In the genomic region with DNA sequence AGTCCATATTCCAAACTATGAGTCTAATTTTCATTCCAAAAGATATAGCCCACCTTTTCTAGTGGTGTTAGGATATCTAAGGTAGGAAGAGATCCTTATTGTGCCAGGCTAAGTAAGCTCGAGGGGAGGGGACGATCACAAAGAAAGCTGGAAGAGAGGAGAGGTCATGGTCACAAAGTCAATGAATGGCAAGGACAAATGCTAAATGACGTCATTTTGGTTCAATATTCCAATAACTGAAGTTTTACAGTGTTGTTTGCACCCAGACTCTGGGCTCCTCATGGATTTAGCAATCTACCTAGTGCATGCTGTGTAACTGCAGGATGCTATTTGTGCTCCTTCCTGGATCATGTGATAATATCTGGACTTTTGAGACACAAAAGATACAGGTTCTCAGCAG, we compare ENCODE assay signal across 10 mouse cellular contexts. TPM values are rescaled to one million over a fixed set of nuclear protein-coding genes. Genes with fewer than 3 reads are reported as not detected.
DNase-seq lines count a peak whose midpoint lies in the region; ATAC-seq and TF ChIP-seq lines count a peak whose summit lies in the region.
"Had no signal": no experiment of that assay in that cellular context is flagged by ENCODE, and none has a peak within 500 bp of the region (broad histone marks: within the 10 kb centered on the region; RNA-seq: fewer than 3 reads in every experiment).

No protein-coding gene starts in this region.

- peak overlapping the region; percentile 97; the same call in 1 of the 2 replicates for H3K4me2 ChIP-seq in forebrain, embryonic 11.5 days (ENCODE audit: low read depth, low read length, severe bottlenecking)
- peak overlapping the region; percentile 92 for H3K4me2 ChIP-seq in hindbrain, embryonic 16.5 days (ENCODE audit: low read length)
- peak overlapping the region; percentile 79 for H3K4me2 ChIP-seq in midbrain, postnatal 0 days (ENCODE audit: low read depth, low read length, poor library complexity, severe bottlenecking)

- no peak for DNase-seq in layer of hippocampus, adult 2 months (ENCODE audit: low spot score in 2 of 2)
- no peak for DNase-seq in layer of hippocampus, adult 18-20 months (ENCODE audit: low spot score in 2 of 2)
- no peak for DNase-seq in forebrain, embryonic 11.5 days (ENCODE audit: low spot score)
- no peak for DNase-seq in midbrain, postnatal 0 days (ENCODE audit: low spot score)
- no peak for DNase-seq in urinary bladder, adult 18-20 months (ENCODE audit: low spot score in 2 of 2)
- no peak for DNase-seq in kidney, postnatal 25 days
- DNase-seq in cerebellum, adult 9-11 months: no peak
- DNase-seq: adrenal gland, adult 2 months; cerebellum, adult 11-12 months had no signal

- H3K4me1 ChIP-seq in forebrain, embryonic 11.5 days (replicated peaks; ENCODE audit: control insufficient read depth, insufficient read depth, low read length): peaks cover 5% of the 10 kb centered on the region
- peaks cover 19% of the 10 kb centered on the region for H3K4me1 ChIP-seq in hindbrain, embryonic 16.5 days (ENCODE audit: control insufficient read depth, insufficient read depth, low read depth, low read length)
- H3K4me1 ChIP-seq in midbrain, postnatal 0 days (ENCODE audit: insufficient read depth, low read length): peaks cover 6% of the 10 kb centered on the region; the same call in 1 of the 2 replicates

- no peak for ATAC-seq in forebrain, embryonic 11.5 days (replicated peaks; ENCODE audit: low FRiP score)
- no peak for ATAC-seq in hindbrain, embryonic 16.5 days
- ATAC-seq in midbrain, postnatal 0 days (ENCODE audit: low FRiP score): no peak

- peak overlapping the region; percentile 93; the same call in 1 of the 2 replicates for H3K4me3 ChIP-seq in layer of hippocampus, adult 2 months
- H3K4me3 ChIP-seq in forebrain, embryonic 11.5 days (ENCODE audit: low read depth, low read length): no peak overlapping the region
- no peak overlapping the region for H3K4me3 ChIP-seq in hindbrain, embryonic 16.5 days (ENCODE audit: low read length)
- H3K4me3 ChIP-seq in midbrain, postnatal 0 days (ENCODE audit: low read depth, low read length): peak overlapping the region; percentile 89; the same call in 1 of the 2 replicates

- H3K36me3 ChIP-seq in forebrain, embryonic 11.5 days (ENCODE audit: control insufficient read depth, insufficient read depth, low read length): no peaks in the 10 kb centered on the region
- H3K36me3 ChIP-seq in hindbrain, embryonic 16.5 days (ENCODE audit: control insufficient read depth, insufficient read depth, low read length): no peaks in the 10 kb centered on the region
- H3K36me3 ChIP-seq in midbrain, postnatal 0 days (ENCODE audit: insufficient read depth, low read length): no peaks in the 10 kb centered on the region

- 66% methylated on average over 3 of the region's 3 CpGs for WGBS in forebrain, embryonic 11.5 days
- WGBS in hindbrain, embryonic 16.5 days: 36% methylated on average over 3 of the region's 3 CpGs
- 46% methylated on average over 3 of the region's 3 CpGs for WGBS in midbrain, postnatal 0 days

- TF ChIP-seq CTCF in layer of hippocampus, adult 2 months (conservative IDR thresholded peaks at IDR 0.05): no peak
- TF ChIP-seq CTCF in midbrain, postnatal 0 days (IDR thresholded peaks at IDR 0.05): no peak

- no peaks in the 10 kb centered on the region for H3K9me3 ChIP-seq in forebrain, embryonic 11.5 days (ENCODE audit: control insufficient read depth, low read length)
- H3K9me3 ChIP-seq in hindbrain, embryonic 16.5 days (ENCODE audit: control insufficient read depth, low read length): no peaks in the 10 kb centered on the region
- H3K9me3 ChIP-seq in midbrain, postnatal 0 days (ENCODE audit: low read length): no peaks in the 10 kb centered on the region

- H3K27ac ChIP-seq in layer of hippocampus, adult 2 months: peak overlapping the region; percentile 100
- H3K27ac ChIP-seq in forebrain, embryonic 11.5 days (ENCODE audit: low read depth, low read length): no peak overlapping the region
- peak overlapping the region; percentile 99 for H3K27ac ChIP-seq in hindbrain, embryonic 16.5 days (ENCODE audit: low read depth, low read length)
- peak overlapping the region; percentile 99; the same call in 1 of the 2 replicates for H3K27ac ChIP-seq in midbrain, postnatal 0 days (ENCODE audit: low read depth, low read length)

- no peaks in the 10 kb centered on the region; the same call in 1 of the 2 replicates for H3K27me3 ChIP-seq in forebrain, embryonic 11.5 days (ENCODE audit: control insufficient read depth, insufficient read depth, low read length)
- no peaks in the 10 kb centered on the region; the same call in 1 of the 2 replicates for H3K27me3 ChIP-seq in hindbrain, embryonic 16.5 days (replicated peaks; ENCODE audit: control insufficient read depth, insufficient read depth, low read length)
- no peaks in the 10 kb centered on the region for H3K27me3 ChIP-seq in midbrain, postnatal 0 days (ENCODE audit: insufficient read depth, low read length)

- no peak overlapping the region for H3K9ac ChIP-seq in forebrain, embryonic 11.5 days (ENCODE audit: low read length)
- no peak overlapping the region for H3K9ac ChIP-seq in hindbrain, embryonic 16.5 days (ENCODE audit: low read depth, low read length)
- H3K9ac ChIP-seq in midbrain, postnatal 0 days (replicated peaks; ENCODE audit: low read length, poor library complexity, severe bottlenecking): 0 out of 2 replicates have a peak overlapping the region, but pooled peaks have one; percentile 79

RNA-seq across cellular contexts. Expression of a gene that starts 1.2 kb away (rescaled TPM):
- 10 to 100 TPM; 74.7 to 82.1 TPM for total RNA-seq in layer of hippocampus, adult 2 months (2021)
- 10 to 100 TPM; 66.1 to 67.7 TPM for total RNA-seq in layer of hippocampus, adult 18-20 months (2021)
- 18.5 and 18.8 TPM in 2 replicates for polyA plus RNA-seq in forebrain, embryonic 11.5 days (2014; fragmentation: Nextera tagmentation; extraction: Ambion mirVana)
- polyA plus RNA-seq in hindbrain, embryonic 16.5 days (2015; fragmentation: Nextera tagmentation; extraction: Ambion mirVana): 18.9 and 21.4 TPM in 2 replicates
- total RNA-seq in midbrain, postnatal 0 days (2014; rRNA removed): 78.4 and 79.8 TPM in 2 replicates
- polyA plus RNA-seq in midbrain, postnatal 0 days (2015; fragmentation: Nextera tagmentation; extraction: Ambion mirVana): 22.8 and 26.5 TPM in 2 replicates

Comparison
In these comparisons a context has a peak if more than half of its experiments do, and no peak if none do; other contexts are left out.
1. H3K4me3 ChIP-seq: peak in layer of hippocampus, adult 2 months (single experiment) and midbrain, postnatal 0 days (single experiment); none in forebrain, embryonic 11.5 days (single experiment) and hindbrain, embryonic 16.5 days (single experiment).
2. Peak in every context shown above with its lines, with median percentiles within 50 percentile points of each other: H3K4me2 ChIP-seq.